Mouse (Mus musculus) embryonic fibroblast, embryonic 13.5 days (primary cell): ENCODE measurements around the gene Tank. TPM values are rescaled to one million over a fixed set of nuclear protein-coding genes. Genes with fewer than 3 reads are reported as not detected.

Experiments used
- H3K27ac ChIP-seq: 2 replicates; pipeline ENCODE4 v1.5.1; 2012; ENCODE audit warnings: low read length, control low read depth, inconsistent platforms; ENCODE audit not compliant: insufficient read depth
- H3K4me1 ChIP-seq: 2 replicates; pipeline ENCODE4 v1.6.1; 2011; ENCODE audit warnings: low read length; ENCODE audit not compliant: control insufficient read depth, insufficient read depth
- H3K4me3 ChIP-seq: 2 replicates; pipeline ENCODE4 v1.5.1; 2011; ENCODE audit warnings: mild to moderate bottlenecking, control low read depth, low read length; ENCODE audit not compliant: insufficient read depth
- CTCF ChIP-seq: IDR thresholded peaks from 2 replicates; pipeline ENCODE4 v1.5.1; 2011; ENCODE audit warnings: mild to moderate bottlenecking, control low read depth, low read length, moderate library complexity, borderline replicate concordance; ENCODE audit not compliant: insufficient read depth
- POLR2A ChIP-seq: IDR thresholded peaks from 2 replicates; pipeline ENCODE4 v1.6.1; 2011; ENCODE audit warnings: low read depth, mild to moderate bottlenecking, control low read depth, low read length, moderate library complexity
- polyA plus RNA-seq: library from polyadenylated mRNA; stranded (reverse); fragments of >200 nt; gene quantifications from 2 replicates; pipeline ENCODE4 v1.2.4, GENCODE M21; 2011; ENCODE audit warnings: low read depth; ENCODE audit not compliant: missing spikeins, insufficient read length

Gene Tank
- polyA plus RNA-seq, 1 experiment = 54.7 TPM

GRCm38 (mm10) chr2:61642452-61643368 lies 64.3 kb downstream of the Tank start:
- no peak overlapping the region for H3K27ac ChIP-seq
- TF ChIP-seq CTCF (no peak), POLR2A (no peak)
- H3K4me3 ChIP-seq = no peak overlapping the region
- no peaks in the 10 kb centered on the region for H3K4me1 ChIP-seq

GRCm38 (mm10) chr2:61651206-61651605 lies 72.8 kb downstream of the Tank start:
- TF ChIP-seq POLR2A (no peak), CTCF (no peak)
- H3K4me3 ChIP-seq = no peak overlapping the region
- H3K27ac ChIP-seq = no peak overlapping the region
- H3K4me1 ChIP-seq = no peaks in the 10 kb centered on the region

- Histone ChIP-seq H3K27ac (no peak overlapping the region), H3K4me3 (no peak overlapping the region), H3K4me1 (no peaks in the 10 kb centered on the region)
- TF ChIP-seq POLR2A = no peak
- no peak for TF ChIP-seq CTCF
These were observed 73.3 kb downstream of the Tank start for GRCm38 (mm10) chr2:61651640-61652039.

- H3K4me1 ChIP-seq = no peaks in the 10 kb centered on the region
- H3K27ac ChIP-seq = no peak overlapping the region
- TF ChIP-seq POLR2A = no peak
- TF ChIP-seq CTCF = no peak
- H3K4me3 ChIP-seq = no peak overlapping the region
These were observed 76.6 kb downstream of the Tank start for GRCm38 (mm10) chr2:61655046-61655381.

GRCm38 (mm10) chr2:61655382-61656281 lies 77.2 kb downstream of the Tank start:
- Histone ChIP-seq H3K4me3 (peak overlapping the region; percentile 32), H3K27ac (no peak overlapping the region), H3K4me1 (no peaks in the 10 kb centered on the region)
- TF ChIP-seq CTCF = no peak

GRCm38 (mm10) chr2:61656421-61657411 lies 78.3 kb downstream of the Tank start:
- no peak overlapping the region for H3K27ac ChIP-seq
- no peak for TF ChIP-seq CTCF
- TF ChIP-seq POLR2A = no peak
- no peaks in the 10 kb centered on the region for H3K4me1 ChIP-seq
- peak overlapping the region; percentile 32 for H3K4me3 ChIP-seq

GRCm38 (mm10) chr2:61659254-61659653 lies 80.9 kb downstream of the Tank start:
- no peak overlapping the region for H3K27ac ChIP-seq
- no peaks in the 10 kb centered on the region for H3K4me1 ChIP-seq
- TF ChIP-seq POLR2A = no peak
- no peak for TF ChIP-seq CTCF

GRCm38 (mm10) chr2:61662833-61663232 lies 84.4 kb downstream of the Tank start:
- no peak for TF ChIP-seq CTCF
- TF ChIP-seq POLR2A = no peak
- Histone ChIP-seq H3K27ac (no peak overlapping the region), H3K4me3 (no peak overlapping the region), H3K4me1 (no peaks in the 10 kb centered on the region)

More at GRCm38 (mm10) chr2:61659254-61659653, 80.9 kb downstream of the Tank start:
- no peak overlapping the region for H3K4me3 ChIP-seq
